Mouse (Mus musculus) liver, adult (tissue): ENCODE data around the gene Rbm39.

Experiments used
- GATA4 ChIP-seq: IDR thresholded peaks from 2 replicates; pipeline ENCODE4 v1.6.1; 2014; ENCODE audit warnings: mild to moderate bottlenecking, low read length; ENCODE audit not compliant: insufficient replicate concordance

Rbm39 gene

DNA sequence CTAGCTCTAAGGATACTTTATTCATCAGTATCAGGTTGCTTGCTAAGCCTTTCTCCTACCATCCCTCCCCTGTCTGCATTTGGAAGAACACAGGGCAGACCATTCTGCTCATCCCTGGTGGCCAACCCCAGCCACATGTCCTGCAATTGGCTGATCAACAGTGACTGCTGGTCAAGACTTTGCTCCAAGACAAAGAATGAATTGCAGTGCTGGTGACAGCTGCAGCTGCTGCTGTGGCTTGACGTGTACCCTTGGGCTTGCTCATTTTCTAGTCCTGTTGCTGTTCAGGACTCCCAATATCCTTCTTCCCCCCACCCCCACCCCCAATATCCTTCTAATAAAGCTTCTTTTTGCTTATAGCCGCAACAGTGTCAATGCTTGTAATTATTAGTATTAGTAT lies 12.0 kb upstream of the Rbm39 start:
- no peak for TF ChIP-seq GATA4

DNA sequence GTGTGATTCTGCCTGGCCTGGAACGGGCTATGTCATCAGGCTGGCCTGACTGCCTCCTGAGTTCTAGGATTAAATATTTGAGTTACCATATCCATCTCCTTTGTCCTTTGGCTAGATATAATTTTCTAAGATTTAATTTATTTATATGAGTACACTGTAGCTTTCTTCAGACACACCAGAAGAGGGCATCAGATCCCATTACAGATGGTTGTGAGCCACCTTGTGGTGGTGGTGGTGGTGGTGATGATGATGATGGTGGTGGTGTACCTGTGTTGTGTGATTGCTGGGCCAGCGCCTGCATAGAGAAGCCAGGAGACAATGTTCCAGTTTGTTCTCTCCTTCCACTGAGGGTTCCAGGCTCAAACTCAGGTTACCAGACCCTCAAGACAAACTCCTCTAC lies 11.5 kb upstream of the Rbm39 start:
- TF ChIP-seq GATA4, result no peak

DNA sequence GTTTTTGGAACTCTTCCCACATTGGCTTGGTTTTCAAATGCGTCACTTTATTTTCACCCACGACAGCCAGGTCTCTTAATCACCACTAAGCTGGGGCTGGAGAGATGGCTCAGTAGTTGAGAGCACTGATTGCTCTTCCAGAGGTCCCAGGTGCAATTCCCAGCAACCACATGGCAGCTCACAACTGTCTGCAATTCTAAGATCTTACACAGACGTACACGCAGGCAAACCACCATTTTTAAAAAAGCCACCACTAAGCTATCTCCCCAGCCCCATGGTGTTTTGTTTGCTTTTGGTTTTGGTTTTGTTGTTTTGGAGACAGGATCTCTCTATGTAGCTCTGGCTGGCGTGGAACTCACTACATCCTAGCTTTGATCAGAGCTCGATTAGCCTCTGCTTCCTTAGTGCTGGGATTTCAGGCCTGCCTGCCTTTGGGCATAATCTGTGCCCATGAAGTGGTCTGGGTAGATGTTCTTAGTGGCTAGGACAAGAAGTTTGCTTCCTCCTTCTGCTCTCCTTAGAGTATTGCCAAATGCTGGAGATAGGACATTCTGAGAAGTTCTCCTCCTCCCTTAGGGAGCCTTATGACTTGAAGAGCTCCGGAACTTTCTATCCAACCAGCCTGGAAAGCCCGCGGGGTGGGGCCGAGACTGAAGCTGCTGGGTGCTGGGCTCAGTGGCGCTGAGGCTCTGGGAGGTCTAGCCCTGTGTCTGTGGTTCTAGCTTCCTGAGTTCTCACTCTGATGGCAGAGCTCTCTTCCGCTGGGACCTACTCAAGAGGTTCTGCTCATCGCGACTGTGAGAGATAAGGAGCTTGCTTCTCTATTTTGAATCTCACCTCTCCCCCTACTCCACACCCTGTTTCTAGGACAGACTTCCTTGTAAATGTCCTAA lies 10.2 kb upstream of the Rbm39 start:
- no peak for TF ChIP-seq GATA4

DNA sequence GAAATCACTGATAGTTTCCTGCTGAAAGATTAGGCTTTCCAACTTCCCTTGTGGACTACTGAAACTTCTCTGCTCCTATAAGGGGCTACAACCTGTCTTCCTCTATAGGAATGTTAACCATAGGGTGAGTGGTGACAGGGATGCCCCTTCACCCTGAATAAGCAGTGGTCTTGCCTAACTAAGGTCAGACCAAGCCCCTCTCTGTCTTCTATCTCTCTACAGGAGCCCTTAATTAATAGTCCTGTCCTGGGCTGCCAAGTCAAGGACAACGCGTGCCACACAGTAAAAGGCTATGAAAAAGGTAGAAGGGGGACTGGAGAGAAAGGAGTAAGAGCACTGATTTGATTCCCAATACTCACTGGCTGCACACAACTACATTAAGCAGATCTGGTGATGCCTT lies 1.6 kb upstream of the Rbm39 start:
- TF ChIP-seq GATA4, result no peak

DNA sequence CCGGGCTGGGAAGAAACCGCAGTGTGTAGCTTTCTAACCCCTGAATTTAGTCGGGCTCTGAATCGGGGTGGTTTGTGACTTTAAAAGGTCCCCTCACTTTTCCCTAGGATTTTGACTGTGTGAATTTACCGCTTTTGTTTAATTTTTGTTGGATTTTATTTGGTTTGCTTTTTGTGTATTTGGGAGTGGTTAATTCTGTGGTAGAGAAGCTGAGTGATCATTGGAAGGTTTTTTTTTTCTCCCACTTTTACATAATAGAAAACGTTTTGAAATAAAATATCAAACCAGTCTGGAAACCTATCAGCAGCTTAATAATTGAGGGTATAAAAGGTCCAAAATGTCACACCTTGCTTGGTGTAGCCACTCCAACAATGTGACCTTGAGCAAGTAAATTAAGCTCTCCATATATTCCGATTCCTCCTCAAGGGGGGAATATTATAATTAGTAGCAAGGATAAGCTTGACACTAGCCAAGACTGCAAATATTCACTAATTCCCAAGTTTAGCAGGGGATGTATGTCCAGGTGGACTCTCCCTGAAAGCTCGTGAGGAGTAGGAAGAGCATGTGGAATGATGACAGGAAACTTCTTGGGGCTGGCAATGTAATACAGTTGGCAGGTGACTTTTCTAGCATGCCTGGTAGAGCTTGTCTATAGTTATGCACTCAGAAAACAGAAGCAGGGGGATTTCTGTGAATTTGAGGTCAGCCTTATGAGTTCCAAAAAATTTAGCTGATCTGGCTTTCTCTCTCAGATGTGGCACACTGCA lies 969 bp upstream of the Rbm39 start:
- TF ChIP-seq GATA4, result no peak

DNA sequence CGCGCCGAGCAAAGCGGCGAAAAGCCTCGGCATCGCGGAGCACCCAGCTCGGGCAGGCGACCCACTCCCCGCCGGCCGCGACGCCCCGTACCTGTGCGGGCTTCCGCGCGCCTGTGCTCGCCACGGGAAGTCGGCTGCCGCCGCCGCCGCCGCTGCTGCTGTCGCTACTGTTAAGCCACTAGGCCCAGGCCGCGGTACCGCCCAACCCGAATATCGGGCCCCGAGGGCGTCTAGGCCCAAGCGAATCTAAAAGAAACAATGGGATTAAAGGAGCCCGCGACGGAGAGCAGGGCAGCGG lies 293 bp downstream of the Rbm39 start:
- no peak for TF ChIP-seq GATA4

DNA sequence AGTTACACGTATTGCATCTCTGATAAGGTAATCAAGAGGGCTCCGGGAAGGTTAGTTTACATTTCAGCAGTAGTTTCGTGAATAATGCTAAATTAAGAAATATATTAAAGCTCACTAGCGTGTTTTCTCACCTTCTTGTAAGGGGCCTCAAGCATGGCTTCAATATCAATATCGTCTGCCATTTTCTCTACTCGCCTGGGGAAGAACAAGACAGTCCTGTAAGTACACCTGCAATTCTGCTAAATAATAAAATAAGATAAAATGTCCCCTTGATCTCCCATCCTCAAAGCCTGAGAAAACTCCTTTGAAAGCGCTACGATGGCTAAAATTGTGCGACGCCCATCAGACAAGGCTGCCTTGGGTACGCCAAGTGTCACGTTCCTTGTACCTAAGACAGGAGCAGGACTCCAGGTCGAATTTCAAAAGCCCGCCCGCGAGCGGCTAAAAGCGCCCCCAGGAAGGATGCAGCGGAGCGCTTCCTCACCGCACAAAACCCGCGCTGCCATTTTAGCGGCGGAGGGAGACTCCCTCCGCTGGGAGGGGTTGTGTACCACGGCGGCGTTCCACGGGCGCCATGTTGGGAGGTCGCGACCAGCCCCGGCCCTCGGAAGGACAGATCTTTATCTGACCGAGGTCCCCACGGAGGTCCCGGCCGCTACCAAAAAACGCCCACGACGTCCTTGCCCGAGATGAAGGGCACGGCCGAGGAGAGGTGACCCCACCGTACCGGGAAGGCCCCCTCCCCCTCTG lies 817 bp downstream of the Rbm39 start:
- no peak for TF ChIP-seq GATA4

DNA sequence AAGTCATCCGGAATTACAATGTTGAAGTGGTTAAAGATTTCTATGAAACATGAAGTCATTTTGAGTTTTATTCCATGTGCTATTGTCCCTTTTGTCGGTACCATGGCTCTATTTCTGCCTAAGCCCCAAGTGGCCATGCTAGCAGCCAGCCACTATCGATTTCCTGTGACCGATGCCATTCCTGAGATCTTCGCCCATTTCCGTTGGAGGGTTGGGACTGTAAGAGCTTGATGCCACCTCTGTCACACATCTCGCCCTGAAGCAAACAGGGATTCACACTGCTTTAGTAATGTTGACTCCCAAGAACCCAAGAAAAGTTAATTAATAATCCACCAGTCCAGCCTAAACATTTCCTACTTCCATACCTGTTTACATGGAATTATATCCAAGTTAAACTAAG lies 2.4 kb downstream of the Rbm39 start:
- no peak for TF ChIP-seq GATA4

DNA sequence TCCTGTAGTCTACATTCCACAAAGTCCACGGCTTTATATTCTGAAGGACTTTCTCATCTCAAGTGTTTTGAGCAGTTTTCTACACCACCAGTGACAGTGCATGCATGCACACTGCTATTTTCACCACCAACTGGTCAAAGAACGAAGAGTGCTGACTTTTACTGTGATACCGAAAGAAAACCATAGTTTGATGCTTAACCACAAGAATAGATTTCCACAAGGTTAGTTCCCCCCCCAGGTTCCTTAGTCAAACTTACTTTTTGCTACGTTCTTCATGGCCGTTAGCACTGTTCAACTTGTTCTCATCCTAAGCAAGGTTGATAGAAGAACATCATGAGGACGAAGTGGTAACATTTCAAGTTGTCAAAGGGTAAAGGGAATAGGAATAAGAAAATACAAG lies 3.0 kb downstream of the Rbm39 start:
- no peak for TF ChIP-seq GATA4

DNA sequence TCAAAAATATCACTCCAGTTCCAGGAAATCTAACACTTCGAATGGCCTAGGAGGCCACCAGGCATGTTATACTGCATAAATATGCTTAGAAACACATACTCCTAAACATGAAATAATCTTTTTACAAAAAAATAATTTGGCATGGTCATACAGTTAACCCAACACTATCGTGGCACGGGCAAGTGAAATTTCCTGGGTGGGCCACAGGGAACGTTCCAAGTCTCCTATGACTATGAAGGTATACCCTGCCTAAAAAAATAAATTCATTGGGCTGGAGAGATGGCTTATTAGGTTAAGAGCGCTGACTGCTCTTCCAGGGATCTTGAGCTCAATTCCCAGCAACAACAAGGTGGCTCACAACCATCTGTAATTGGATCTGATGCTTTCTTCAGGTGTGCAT lies 13.5 kb downstream of the Rbm39 start:
- no peak for TF ChIP-seq GATA4

DNA sequence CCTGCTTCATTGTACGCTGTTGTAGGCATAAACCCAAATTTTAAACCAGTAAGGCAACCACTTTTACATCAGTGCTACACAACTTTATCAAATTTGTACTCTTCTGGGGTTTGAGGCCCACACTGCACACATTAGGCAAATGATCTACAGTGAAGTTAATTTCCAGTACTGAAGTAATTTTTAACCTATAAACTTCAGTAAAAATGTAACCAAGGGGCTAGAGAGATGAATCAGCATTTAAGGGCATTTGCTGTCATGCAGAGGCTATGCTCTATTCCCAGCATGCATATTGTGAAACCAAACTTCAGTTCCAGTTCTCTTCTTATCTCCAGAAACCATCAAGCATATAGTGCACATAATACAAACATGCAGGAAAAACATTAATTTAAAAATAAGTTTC lies 14.6 kb downstream of the Rbm39 start:
- no peak for TF ChIP-seq GATA4

DNA sequence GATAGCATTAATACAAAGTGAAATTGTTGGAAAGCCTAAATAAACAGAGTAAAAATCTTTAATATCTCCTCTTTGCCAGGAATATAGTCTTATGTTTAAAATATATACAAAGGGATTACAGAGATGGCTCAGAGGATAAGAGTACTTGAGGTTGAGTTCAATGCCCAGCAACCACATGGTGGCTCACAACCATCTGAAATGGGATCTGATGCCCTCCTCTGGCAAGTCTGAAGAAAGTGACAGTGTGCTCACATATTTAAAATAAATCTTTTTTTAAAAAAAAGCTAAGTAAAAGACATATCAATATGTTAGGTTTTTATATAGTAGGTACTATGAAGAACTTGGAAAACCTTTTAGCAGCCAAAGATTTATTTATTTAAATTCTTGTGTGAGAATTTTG lies 28.5 kb downstream of the Rbm39 start:
- TF ChIP-seq GATA4, result no peak

DNA sequence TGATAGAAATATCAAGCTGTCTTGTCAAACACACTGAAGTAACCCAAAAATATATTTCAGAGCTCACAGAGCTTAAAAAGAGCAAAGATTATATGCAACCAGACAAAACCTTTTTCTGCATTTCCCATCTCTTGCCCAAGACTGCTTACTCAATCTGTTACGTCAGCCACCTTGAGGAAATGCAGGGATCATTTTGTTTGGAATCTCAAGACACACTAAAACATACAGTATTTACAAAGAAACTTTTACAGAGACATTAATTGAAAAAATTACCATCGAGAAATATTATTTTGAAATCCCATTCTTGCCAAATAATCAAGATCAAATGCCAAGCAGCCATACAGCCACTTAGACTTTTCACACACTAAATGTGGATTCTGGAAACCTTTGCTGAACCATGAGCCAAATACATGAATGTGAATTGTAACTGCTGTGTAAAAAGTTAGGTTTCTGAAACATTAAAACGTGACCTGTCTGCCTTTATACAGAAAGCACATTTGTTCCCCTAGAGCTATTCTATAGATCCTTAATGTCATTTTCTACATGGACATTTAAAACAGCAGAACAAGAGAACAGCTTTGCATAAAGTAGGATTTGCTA lies 32.6 kb downstream of the Rbm39 start:
- no peak for TF ChIP-seq GATA4

DNA sequence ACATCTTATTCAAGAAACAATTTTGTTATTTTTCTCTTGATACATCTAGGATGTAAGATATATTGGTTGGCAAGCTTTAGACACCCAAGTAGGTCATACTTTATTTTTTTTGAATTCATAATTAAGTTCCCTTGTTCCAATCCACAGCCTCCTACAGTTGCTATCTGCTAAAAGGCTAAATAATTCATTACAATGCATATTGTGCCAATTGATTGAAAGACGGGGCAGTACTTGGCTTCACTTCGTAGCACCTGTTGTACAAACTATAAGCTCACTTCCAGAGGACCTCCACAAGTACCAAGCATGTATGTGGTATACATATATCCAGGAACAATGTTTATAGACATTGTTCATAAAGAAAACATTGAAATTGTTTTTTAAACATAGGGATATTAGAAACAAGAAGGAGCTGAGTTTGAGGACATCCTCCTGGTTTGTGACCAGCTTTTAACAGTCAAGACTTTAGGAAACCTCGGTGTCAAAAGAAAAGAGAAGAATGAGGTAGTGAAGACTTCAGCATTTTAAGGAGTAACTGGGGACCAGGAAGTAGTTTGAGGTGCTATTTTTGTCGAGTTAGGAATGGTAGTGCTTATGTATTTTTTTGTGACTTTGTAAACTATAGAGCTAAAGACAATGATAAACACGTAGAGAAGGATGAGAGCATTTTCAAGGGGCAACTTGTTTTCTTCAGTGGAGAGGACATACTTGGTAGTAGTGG lies 33.6 kb downstream of the Rbm39 start:
- TF ChIP-seq GATA4, result no peak
